Mouse (Mus musculus) cerebral cortex, adult 2 months (tissue): ENCODE data around the gene Ankrd1.

Experiments
- WGBS: fragments of 180-500 bp; shearing (Covaris S2); methylation state at CpG from one replicate; pipeline ENCODE4 v1.1.7; 2018; 5-methylcytosine and 5-hydroxymethylcytosine counted together

The Ankrd1 gene

GRCm38 (mm10) chr19:36119783-36120471 is at the start of gene Ankrd1:
TSS of gene Ankrd1 (minus strand) at chr19:36120099.
- 77% methylated on average over 14 of the region's 14 CpGs for WGBS

GRCm38 (mm10) chr19:36169101-36169500 is 49.2 kb upstream of the Ankrd1 start:
- WGBS: 65% methylated on average over 2 of the region's 2 CpGs

- 88% methylated on average over 4 of the region's 4 CpGs for WGBS
Measured at GRCm38 (mm10) chr19:36168121-36168520, 48.2 kb upstream of the Ankrd1 start.

- 91% methylated on average over 6 of the region's 6 CpGs for WGBS
Measured at GRCm38 (mm10) chr19:36167291-36167896, 47.5 kb upstream of the Ankrd1 start.

GRCm38 (mm10) chr19:36166401-36167160 is 46.7 kb upstream of the Ankrd1 start:
- 80% methylated on average over 6 of the region's 6 CpGs for WGBS

GRCm38 (mm10) chr19:36165351-36165750 is 45.5 kb upstream of the Ankrd1 start:
- 68% methylated on average over 4 of the region's 4 CpGs for WGBS

- WGBS: 74% methylated on average over 4 of the region's 4 CpGs
Measured at GRCm38 (mm10) chr19:36150241-36151007, 30.5 kb upstream of the Ankrd1 start.

- 95% methylated on average over 6 of the region's 6 CpGs for WGBS
Measured at GRCm38 (mm10) chr19:36148578-36148977, 28.7 kb upstream of the Ankrd1 start.

- 94% methylated on average over 2 of the region's 2 CpGs for WGBS
Measured at GRCm38 (mm10) chr19:36143571-36143970, 23.7 kb upstream of the Ankrd1 start.

GRCm38 (mm10) chr19:36133731-36134130 is 13.8 kb upstream of the Ankrd1 start:
- WGBS: 41% methylated on average over 5 of the region's 5 CpGs

- 91% methylated on average over 6 of the region's 6 CpGs for WGBS
Measured at GRCm38 (mm10) chr19:36133064-36133463, 13.2 kb upstream of the Ankrd1 start.

GRCm38 (mm10) chr19:36131990-36132389 is 12.1 kb upstream of the Ankrd1 start:
- WGBS: 38% methylated on average over 6 of the region's 6 CpGs

GRCm38 (mm10) chr19:36130181-36130580 is 10.3 kb upstream of the Ankrd1 start:
- 50% methylated on average over 2 of the region's 2 CpGs for WGBS

GRCm38 (mm10) chr19:36129643-36130042 is 9.7 kb upstream of the Ankrd1 start:
- 67% methylated on average over 12 of the region's 12 CpGs for WGBS

GRCm38 (mm10) chr19:36129213-36129612 is 9.3 kb upstream of the Ankrd1 start:
- 58% methylated on average over 9 of the region's 9 CpGs for WGBS

- WGBS: over 99% methylated on average over 3 of the region's 3 CpGs
Measured at GRCm38 (mm10) chr19:36128440-36128839, 8.5 kb upstream of the Ankrd1 start.

GRCm38 (mm10) chr19:36124203-36124602 is 4.3 kb upstream of the Ankrd1 start:
- 88% methylated on average over 1 of the region's 1 CpGs for WGBS

GRCm38 (mm10) chr19:36119219-36119618 is 680 bp downstream of the Ankrd1 start:
- 90% methylated on average over 8 of the region's 8 CpGs for WGBS

- 94% methylated on average over 4 of the region's 4 CpGs for WGBS
Measured at GRCm38 (mm10) chr19:36116185-36116584, 3.7 kb downstream of the Ankrd1 start.

- WGBS: 24% methylated on average over 17 of the region's 17 CpGs
Measured at GRCm38 (mm10) chr19:36112007-36112406, 7.9 kb downstream of the Ankrd1 start.

- 19% methylated on average over 7 of the region's 7 CpGs for WGBS
Measured at GRCm38 (mm10) chr19:36111054-36111895, 8.6 kb downstream of the Ankrd1 start.
